In genomic region chr11:97811569-97812362, GRCm38 (mm10) we compare ENCODE assay signal across 8 mouse cellular contexts. TPM values are rescaled to one million over a fixed set of nuclear protein-coding genes. Genes with fewer than 3 reads are reported as not detected.
A peak's percentile ranks its signal among the peaks of the same experiment; 100 is the strongest.
DNase-seq lines count a peak whose midpoint lies in the region; ATAC-seq lines count a peak whose summit lies in the region.

No protein-coding gene starts in this region.

- H3K4me2 ChIP-seq in forebrain, embryonic 11.5 days (ENCODE audit: low read depth, low read length, severe bottlenecking), result peak overlapping the region; percentile 36; the same call in 1 of the 2 replicates
- H3K4me2 ChIP-seq in kidney, embryonic 15.5 days, result peak overlapping the region; percentile 43
- H3K4me2 ChIP-seq in midbrain, embryonic 15.5 days, result peak overlapping the region; percentile 43

- WGBS in forebrain, embryonic 11.5 days, result 26% methylated on average over 12 of the region's 13 CpGs
- 40% methylated on average over 12 of the region's 13 CpGs for WGBS in kidney, embryonic 15.5 days
- WGBS in midbrain, embryonic 15.5 days, result 21% methylated on average over 12 of the region's 13 CpGs

- no peak overlapping the region for H3K4me3 ChIP-seq in forebrain, embryonic 11.5 days (ENCODE audit: low read depth, low read length)
- H3K4me3 ChIP-seq in kidney, embryonic 15.5 days (replicated peaks), result peak overlapping the region; percentile 7; the same call in 1 of the 2 replicates
- peak overlapping the region; percentile 18 for H3K4me3 ChIP-seq in midbrain, embryonic 15.5 days

- H3K36me3 ChIP-seq in forebrain, embryonic 11.5 days (ENCODE audit: control insufficient read depth, insufficient read depth, low read length), result no peaks in the 10 kb centered on the region
- peaks cover 53% of the 10 kb centered on the region for H3K36me3 ChIP-seq in kidney, embryonic 15.5 days
- peaks cover 22% of the 10 kb centered on the region for H3K36me3 ChIP-seq in midbrain, embryonic 15.5 days (replicated peaks)

- no peaks in the 10 kb centered on the region for H3K27me3 ChIP-seq in forebrain, embryonic 11.5 days (ENCODE audit: control insufficient read depth, insufficient read depth, low read length)
- no peaks in the 10 kb centered on the region for H3K27me3 ChIP-seq in kidney, embryonic 15.5 days
- no peaks in the 10 kb centered on the region for H3K27me3 ChIP-seq in midbrain, embryonic 15.5 days (replicated peaks)

- DNase-seq in embryo, embryonic 10 days (ENCODE audit: low spot score), result peak; percentile 41
- DNase-seq in embryo, embryonic 10.5 days (ENCODE audit: low spot score), result no peak
- no peak for DNase-seq in forebrain, embryonic 11.5 days (ENCODE audit: low spot score)
- no peak for DNase-seq in layer of hippocampus, postnatal 25 days (ENCODE audit: extremely low spot score in 1 of 2, low spot score in 1 of 2)
- no peak for DNase-seq in heart, adult 18-20 months

- peak overlapping the region; percentile 18 for H3K9ac ChIP-seq in forebrain, embryonic 11.5 days (ENCODE audit: low read length)
- 0 out of 2 replicates have a peak overlapping the region, but pooled peaks have one; percentile 10 for H3K9ac ChIP-seq in kidney, embryonic 15.5 days
- peak overlapping the region; percentile 15; the same call in 1 of the 2 replicates for H3K9ac ChIP-seq in midbrain, embryonic 15.5 days

- peak overlapping the region; percentile 76 for H3K27ac ChIP-seq in forebrain, embryonic 11.5 days (ENCODE audit: low read depth, low read length)
- H3K27ac ChIP-seq in kidney, embryonic 15.5 days, result peak overlapping the region; percentile 87
- peak overlapping the region; percentile 94 for H3K27ac ChIP-seq in midbrain, embryonic 15.5 days

- H3K4me1 ChIP-seq in forebrain, embryonic 11.5 days (replicated peaks; ENCODE audit: control insufficient read depth, insufficient read depth, low read length), result peaks cover 51% of the 10 kb centered on the region
- peaks cover 99% of the 10 kb centered on the region for H3K4me1 ChIP-seq in kidney, embryonic 15.5 days
- peaks cover 87% of the 10 kb centered on the region for H3K4me1 ChIP-seq in midbrain, embryonic 15.5 days

- H3K9me3 ChIP-seq in forebrain, embryonic 11.5 days (ENCODE audit: control insufficient read depth, low read length), result no peaks in the 10 kb centered on the region
- no peaks in the 10 kb centered on the region for H3K9me3 ChIP-seq in kidney, embryonic 15.5 days (replicated peaks)
- H3K9me3 ChIP-seq in midbrain, embryonic 15.5 days, result no peaks in the 10 kb centered on the region

- peak; percentile 5; the same call in 1 of the 2 replicates for ATAC-seq in forebrain, embryonic 11.5 days (replicated peaks; ENCODE audit: low FRiP score)
- peak; percentile 65 for ATAC-seq in kidney, embryonic 15.5 days (replicated peaks; ENCODE audit: low FRiP score)
- ATAC-seq in midbrain, embryonic 15.5 days (replicated peaks), result peak; percentile 35
- ATAC-seq in CD4-positive, CD25-positive, alpha-beta regulatory T cell, adult 4 months, result no peak

RNA-seq across cellular contexts. Expression of gene Lasp1, which starts 13.0 kb away (rescaled TPM):
- 77.6 and 77.8 TPM in 2 replicates for polyA plus RNA-seq in forebrain, embryonic 11.5 days (2014; fragmentation: Nextera tagmentation; extraction: Ambion mirVana)
- 104 and 108 TPM in 2 replicates for polyA plus RNA-seq in kidney, embryonic 15.5 days (2015; fragmentation: Nextera tagmentation; extraction: Ambion mirVana)
- polyA plus RNA-seq in midbrain, embryonic 15.5 days (2015; fragmentation: Nextera tagmentation; extraction: Ambion mirVana), result 198 and 199 TPM in 2 replicates
- total RNA-seq in layer of hippocampus, postnatal 25 days (2021), result 100 to 1,000 TPM; 102 to 114 TPM
- total RNA-seq in heart, adult 18-20 months (2021), result 10 to 100 TPM; 34.9 to 36.6 TPM
- polyA plus RNA-seq in CD4-positive, CD25-positive, alpha-beta regulatory T cell, adult 4 months (2017; shearing (Covaris generic)), result 10 to 100 TPM; 46.4 to 49.9 TPM

RNA-seq across cellular contexts. Expression of gene B230217C12Rik, which starts 28.8 kb away (rescaled TPM):
- polyA plus RNA-seq in forebrain, embryonic 11.5 days (2014; fragmentation: Nextera tagmentation; extraction: Ambion mirVana), result 13.3 and 17.7 TPM in 2 replicates
- polyA plus RNA-seq in kidney, embryonic 15.5 days (2015; fragmentation: Nextera tagmentation; extraction: Ambion mirVana), result 7.4 and 7.5 TPM in 2 replicates
- 33.3 and 33.8 TPM in 2 replicates for polyA plus RNA-seq in midbrain, embryonic 15.5 days (2015; fragmentation: Nextera tagmentation; extraction: Ambion mirVana)
- 10 to 100 TPM; 66.2 to 71.6 TPM for total RNA-seq in layer of hippocampus, postnatal 25 days (2021)
- total RNA-seq in heart, adult 18-20 months (2021), result under 1 TPM; 0.51 to 0.55 TPM
- 1 to 10 TPM; 1.4 TPM for polyA plus RNA-seq in CD4-positive, CD25-positive, alpha-beta regulatory T cell, adult 4 months (2017; shearing (Covaris generic))

RNA-seq across cellular contexts. Expression of gene Rpl23, which starts 29.5 kb away (rescaled TPM):
- polyA plus RNA-seq in forebrain, embryonic 11.5 days (2014; fragmentation: Nextera tagmentation; extraction: Ambion mirVana), result 400 and 454 TPM in 2 replicates
- polyA plus RNA-seq in kidney, embryonic 15.5 days (2015; fragmentation: Nextera tagmentation; extraction: Ambion mirVana), result 565 and 652 TPM in 2 replicates
- polyA plus RNA-seq in midbrain, embryonic 15.5 days (2015; fragmentation: Nextera tagmentation; extraction: Ambion mirVana), result 259 and 277 TPM in 2 replicates
- total RNA-seq in layer of hippocampus, postnatal 25 days (2021), result 100 to 1,000 TPM; 327 to 397 TPM
- total RNA-seq in heart, adult 18-20 months (2021), result 100 to 1,000 TPM; 505 to 584 TPM
- 1,000 to 10,000 TPM in 1 of 2 experiments, 100 to 1,000 TPM in 1; 884 to 1,093 TPM for polyA plus RNA-seq in CD4-positive, CD25-positive, alpha-beta regulatory T cell, adult 4 months (2017; shearing (Covaris generic))

RNA-seq across cellular contexts. Expression of gene 1700001P01Rik, which starts 36.0 kb away (rescaled TPM):
- 0.44 TPM in 1 of 2 replicates, not detected in the other for polyA plus RNA-seq in forebrain, embryonic 11.5 days (2014; fragmentation: Nextera tagmentation; extraction: Ambion mirVana)
- polyA plus RNA-seq in kidney, embryonic 15.5 days (2015; fragmentation: Nextera tagmentation; extraction: Ambion mirVana), result 0.62 and 0.67 TPM in 2 replicates
- polyA plus RNA-seq in midbrain, embryonic 15.5 days (2015; fragmentation: Nextera tagmentation; extraction: Ambion mirVana), result 0.50 and 1.1 TPM in 2 replicates
- 1 to 10 TPM in 1 of 2 experiments, under 1 TPM in 1; 0.63 to 1.3 TPM for total RNA-seq in layer of hippocampus, postnatal 25 days (2021)
- total RNA-seq in heart, adult 18-20 months (2021), result not detected
- polyA plus RNA-seq in CD4-positive, CD25-positive, alpha-beta regulatory T cell, adult 4 months (2017; shearing (Covaris generic)), result not detected

RNA-seq across cellular contexts. Expression of gene Cwc25, which starts 45.4 kb away (rescaled TPM):
- 16.3 and 19.5 TPM in 2 replicates for polyA plus RNA-seq in forebrain, embryonic 11.5 days (2014; fragmentation: Nextera tagmentation; extraction: Ambion mirVana)
- 19.2 and 19.5 TPM in 2 replicates for polyA plus RNA-seq in kidney, embryonic 15.5 days (2015; fragmentation: Nextera tagmentation; extraction: Ambion mirVana)
- polyA plus RNA-seq in midbrain, embryonic 15.5 days (2015; fragmentation: Nextera tagmentation; extraction: Ambion mirVana), result 16.2 and 17.6 TPM in 2 replicates
- 10 to 100 TPM; 19.2 to 20.6 TPM for total RNA-seq in layer of hippocampus, postnatal 25 days (2021)
- 1 to 10 TPM; 6.4 to 8.4 TPM for total RNA-seq in heart, adult 18-20 months (2021)
- 10 to 100 TPM; 25.2 to 33.8 TPM for polyA plus RNA-seq in CD4-positive, CD25-positive, alpha-beta regulatory T cell, adult 4 months (2017; shearing (Covaris generic))
